Mouse (Mus musculus): ENCODE data around the gene Aak1.

Aak1 gene

GRCm38 (mm10) chr6:86884230-86884629 lies 34.9 kb downstream of the Aak1 start:
- in situ Hi-C loops (cut with MboI; ENCODE audit: unreplicated experiment in 2 of 2), result no loop called here

GRCm38 (mm10) chr6:86884746-86885145 lies 35.4 kb downstream of the Aak1 start:
- in situ Hi-C loops (cut with MboI; ENCODE audit: unreplicated experiment in 2 of 2), result loop anchor here in 1 of 2 experiments (5.0 kb wide), 1 partner anchor 47 kb away; no protein-coding TSS in a partner anchor

- in situ Hi-C loops (cut with MboI; ENCODE audit: unreplicated experiment in 2 of 2), result loop anchor here in 1 of 2 experiments (5.0 kb wide), 1 partner anchor 49 kb away; no protein-coding TSS in a partner anchor
Measured at GRCm38 (mm10) chr6:86885816-86886529, 36.7 kb downstream of the Aak1 start.

- in situ Hi-C loops (cut with MboI; ENCODE audit: unreplicated experiment in 2 of 2), result loop anchor here in 1 of 2 experiments (5.0 kb wide), 1 partner anchor 50 kb away; no protein-coding TSS in a partner anchor
Measured at GRCm38 (mm10) chr6:86886803-86887202, 37.5 kb downstream of the Aak1 start.

GRCm38 (mm10) chr6:86897520-86897919 lies 48.2 kb downstream of the Aak1 start:
- in situ Hi-C loops (cut with MboI; ENCODE audit: unreplicated experiment in 2 of 2), result no loop called here

- in situ Hi-C loops (cut with MboI; ENCODE audit: unreplicated experiment in 2 of 2), result no loop called here
Measured at GRCm38 (mm10) chr6:86899053-86899452, 49.7 kb downstream of the Aak1 start.

GRCm38 (mm10) chr6:86899965-86900364 lies 50.6 kb downstream of the Aak1 start:
- in situ Hi-C loops (cut with MboI; ENCODE audit: unreplicated experiment in 2 of 2), result no loop called here

- in situ Hi-C loops (cut with MboI; ENCODE audit: unreplicated experiment in 2 of 2), result no loop called here
Measured at GRCm38 (mm10) chr6:86900546-86900945, 51.2 kb downstream of the Aak1 start.

GRCm38 (mm10) chr6:86905500-86905899 lies 56.2 kb downstream of the Aak1 start:
- in situ Hi-C loops (cut with MboI; ENCODE audit: unreplicated experiment in 2 of 2), result no loop called here

- in situ Hi-C loops (cut with MboI; ENCODE audit: unreplicated experiment in 2 of 2), result no loop called here
Measured at GRCm38 (mm10) chr6:86907191-86907590, 57.9 kb downstream of the Aak1 start.

GRCm38 (mm10) chr6:86908561-86909150 lies 59.3 kb downstream of the Aak1 start:
- in situ Hi-C loops (cut with MboI; ENCODE audit: unreplicated experiment in 2 of 2), result no loop called here

- in situ Hi-C loops (cut with MboI; ENCODE audit: unreplicated experiment in 2 of 2), result no loop called here
Measured at GRCm38 (mm10) chr6:86909881-86910280, 60.6 kb downstream of the Aak1 start.

GRCm38 (mm10) chr6:86916157-86916820 lies 67.0 kb downstream of the Aak1 start:
- in situ Hi-C loops (cut with MboI; ENCODE audit: unreplicated experiment in 2 of 2), result loop anchor here in 1 of 2 experiments (5.0 kb wide), 1 partner anchor 104 kb away; no protein-coding TSS in a partner anchor

GRCm38 (mm10) chr6:86917231-86917630 lies 67.9 kb downstream of the Aak1 start:
- in situ Hi-C loops (cut with MboI; ENCODE audit: unreplicated experiment in 2 of 2), result loop anchor here in 1 of 2 experiments (5.0 kb wide), 1 partner anchor 105 kb away; no protein-coding TSS in a partner anchor

GRCm38 (mm10) chr6:86918058-86918835 lies 68.9 kb downstream of the Aak1 start:
- in situ Hi-C loops (cut with MboI; ENCODE audit: unreplicated experiment in 2 of 2), result loop anchor here in 1 of 2 experiments (5.0 kb wide), 1 partner anchor 106 kb away; no protein-coding TSS in a partner anchor

- in situ Hi-C loops (cut with MboI; ENCODE audit: unreplicated experiment in 2 of 2), result loop anchor here in 1 of 2 experiments (5.0 kb wide), 1 partner anchor 170 kb away; no protein-coding TSS in a partner anchor
Measured at GRCm38 (mm10) chr6:86921880-86922279, 72.6 kb downstream of the Aak1 start.

- in situ Hi-C loops (cut with MboI; ENCODE audit: unreplicated experiment in 2 of 2), result loop anchor here (5.0 kb wide), 5 partner anchors 73 to 182 kb away; no protein-coding TSS in a partner anchor
Measured at GRCm38 (mm10) chr6:86924746-86925145, 75.4 kb downstream of the Aak1 start.

- in situ Hi-C loops (cut with MboI; ENCODE audit: unreplicated experiment in 2 of 2), result no loop called here
Measured at GRCm38 (mm10) chr6:86934541-86934940, 85.2 kb downstream of the Aak1 start.

- in situ Hi-C loops (cut with MboI; ENCODE audit: unreplicated experiment in 2 of 2), result no loop called here
Measured at GRCm38 (mm10) chr6:86939797-86940196, 90.5 kb downstream of the Aak1 start.

GRCm38 (mm10) chr6:86940966-86941365 lies 91.6 kb downstream of the Aak1 start:
- in situ Hi-C loops (cut with MboI; ENCODE audit: unreplicated experiment in 2 of 2), result no loop called here

All from v-Abl transformed pro-B cells (cell line).